Comparison of ENCODE assay signal across 7 mouse cellular contexts in the genomic region with DNA sequence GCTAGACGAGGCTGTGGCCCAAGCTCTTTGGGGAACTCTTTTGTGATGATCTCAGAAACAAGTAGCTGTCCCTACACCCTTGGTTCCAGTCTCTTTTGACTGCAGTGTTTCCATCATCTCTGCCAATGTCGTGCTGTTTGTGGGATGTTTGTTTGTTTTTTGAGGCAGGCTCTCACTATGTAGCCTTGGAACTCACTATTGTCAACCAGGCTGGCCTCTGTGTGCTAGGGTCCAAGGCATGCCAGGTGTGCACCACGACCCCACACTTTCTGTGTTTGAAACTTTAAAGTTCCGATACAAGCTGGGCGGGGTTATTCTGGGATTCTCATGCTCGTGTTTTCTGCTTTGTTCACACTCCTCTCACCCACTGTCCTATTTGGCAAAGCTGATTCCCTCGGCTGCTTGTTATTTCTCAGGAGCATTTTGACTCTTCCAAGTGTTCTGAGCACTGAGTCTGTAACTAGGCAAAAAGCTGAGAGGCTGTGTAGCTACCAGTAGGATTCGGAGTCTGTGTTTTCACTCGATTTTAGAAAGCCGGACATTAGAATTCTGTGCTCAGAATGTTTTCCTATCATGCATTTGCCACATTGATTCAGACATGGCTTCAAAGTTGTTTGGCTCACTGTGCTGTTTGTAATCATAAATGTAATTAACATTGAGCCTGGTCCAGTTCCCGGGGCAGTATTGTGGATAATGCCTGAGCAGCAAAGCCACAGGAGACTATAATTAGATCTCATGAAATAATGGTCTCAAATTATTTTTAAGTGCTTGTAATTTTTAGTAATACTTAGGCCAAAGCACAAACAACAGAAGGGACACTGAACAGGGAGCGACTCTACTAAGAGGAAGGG. TPM values are rescaled to one million over a fixed set of nuclear protein-coding genes. Genes with fewer than 3 reads are reported as not detected.
A peak's percentile ranks its signal among the peaks of the same experiment; 100 is the strongest.
DNase-seq lines count a peak whose midpoint lies in the region; ATAC-seq and TF ChIP-seq lines count a peak whose summit lies in the region.

No protein-coding gene starts in this region.

- peaks cover 21% of the 10 kb centered on the region for H3K36me3 ChIP-seq in liver, adult 2 months (ENCODE audit: control insufficient read depth, insufficient read depth, low read length)
- peaks cover 16% of the 10 kb centered on the region for H3K36me3 ChIP-seq in forebrain, embryonic 13.5 days (ENCODE audit: poor library complexity, severe bottlenecking)
- peaks cover 27% of the 10 kb centered on the region for H3K36me3 ChIP-seq in heart, embryonic 16.5 days (ENCODE audit: control insufficient read depth, insufficient read depth)
- peaks cover 6% of the 10 kb centered on the region; the same call in 1 of the 2 replicates for H3K36me3 ChIP-seq in midbrain, embryonic 16.5 days (ENCODE audit: control insufficient read depth, insufficient read depth, low read length)

- no peaks in the 10 kb centered on the region; the same call in 1 of the 2 replicates for H3K79me2 ChIP-seq in liver, adult 2 months (ENCODE audit: control insufficient read depth, insufficient read depth, low read length)

- WGBS in liver, adult 2 months: 41% methylated on average over 12 of the region's 12 CpGs
- 61% methylated on average over 12 of the region's 12 CpGs for WGBS in forebrain, embryonic 13.5 days
- WGBS in heart, embryonic 16.5 days: 54% methylated on average over 12 of the region's 12 CpGs
- WGBS in midbrain, embryonic 16.5 days: 68% methylated on average over 12 of the region's 12 CpGs

- H3K9me3 ChIP-seq in forebrain, embryonic 13.5 days (replicated peaks): no peaks in the 10 kb centered on the region
- H3K9me3 ChIP-seq in heart, embryonic 16.5 days (replicated peaks; ENCODE audit: control insufficient read depth, low read length): no peaks in the 10 kb centered on the region
- H3K9me3 ChIP-seq in midbrain, embryonic 16.5 days (replicated peaks; ENCODE audit: control insufficient read depth, low read length, poor library complexity, severe bottlenecking): no peaks in the 10 kb centered on the region

- TF ChIP-seq POLR2A in liver, adult 2 months (IDR thresholded peaks at IDR 0.05; ENCODE audit: extremely low read depth, insufficient read depth, low read length): no peak

- H3K27me3 ChIP-seq in liver, adult 2 months (ENCODE audit: control insufficient read depth, insufficient read depth, low read length): no peaks in the 10 kb centered on the region
- no peaks in the 10 kb centered on the region for H3K27me3 ChIP-seq in forebrain, embryonic 13.5 days
- H3K27me3 ChIP-seq in heart, embryonic 16.5 days (ENCODE audit: control insufficient read depth, insufficient read depth, low read length): no peaks in the 10 kb centered on the region
- no peaks in the 10 kb centered on the region for H3K27me3 ChIP-seq in midbrain, embryonic 16.5 days (ENCODE audit: control insufficient read depth, insufficient read depth, low read depth, low read length)

- no peak for TF ChIP-seq CTCF in liver, adult 2 months (IDR thresholded peaks at IDR 0.05; ENCODE audit: low read depth, low read length)

- H3K4me2 ChIP-seq in forebrain, embryonic 13.5 days: no peak overlapping the region
- no peak overlapping the region for H3K4me2 ChIP-seq in heart, embryonic 16.5 days (ENCODE audit: low read depth, low read length)
- no peak overlapping the region for H3K4me2 ChIP-seq in midbrain, embryonic 16.5 days (ENCODE audit: low read length)

- peaks cover 7% of the 10 kb centered on the region for H3K4me1 ChIP-seq in liver, adult 2 months (ENCODE audit: control insufficient read depth, insufficient read depth, low read length)
- peaks cover 22% of the 10 kb centered on the region for H3K4me1 ChIP-seq in forebrain, embryonic 13.5 days
- H3K4me1 ChIP-seq in heart, embryonic 16.5 days (ENCODE audit: control insufficient read depth, insufficient read depth, low read length): peaks cover 52% of the 10 kb centered on the region
- peaks cover 11% of the 10 kb centered on the region; the same call in 1 of the 2 replicates for H3K4me1 ChIP-seq in midbrain, embryonic 16.5 days (ENCODE audit: control insufficient read depth, insufficient read depth, low read length)

- DNase-seq in liver, adult 2 months (ENCODE audit: extremely low read depth, low read depth, low spot score): peak; percentile 33
- no peak for DNase-seq in liver
- no peak for DNase-seq in spleen, postnatal 10 days (ENCODE audit: low spot score in 2 of 2)
- DNase-seq in frontal cortex, postnatal 25 days (ENCODE audit: low spot score in 2 of 2): no peak

- no peak overlapping the region for H3K9ac ChIP-seq in liver, adult 2 months (ENCODE audit: low read depth, low read length)
- no peak overlapping the region for H3K9ac ChIP-seq in forebrain, embryonic 13.5 days
- peak overlapping the region; percentile 21; the same call in 1 of the 2 replicates for H3K9ac ChIP-seq in heart, embryonic 16.5 days (ENCODE audit: low read length)
- H3K9ac ChIP-seq in midbrain, embryonic 16.5 days (ENCODE audit: low read depth, low read length): no peak overlapping the region

- H3K4me3 ChIP-seq in liver, adult 2 months (ENCODE audit: insufficient read depth, low read depth, low read length): no peak overlapping the region
- no peak overlapping the region for H3K4me3 ChIP-seq in forebrain, embryonic 13.5 days
- no peak overlapping the region for H3K4me3 ChIP-seq in heart, embryonic 16.5 days (ENCODE audit: low read length)
- no peak overlapping the region for H3K4me3 ChIP-seq in midbrain, embryonic 16.5 days (ENCODE audit: low read depth, low read length)

- no peak for ATAC-seq in forebrain, embryonic 13.5 days
- no peak for ATAC-seq in heart, embryonic 16.5 days (replicated peaks; ENCODE audit: extremely low read depth, insufficient read depth, low FRiP score)
- no peak for ATAC-seq in midbrain, embryonic 16.5 days

- peak overlapping the region; percentile 67 for H3K27ac ChIP-seq in liver, adult 2 months (replicated peaks; ENCODE audit: insufficient read depth, low read depth, low read length)
- H3K27ac ChIP-seq in forebrain, embryonic 13.5 days: peak overlapping the region; percentile 37
- peak overlapping the region; percentile 83 for H3K27ac ChIP-seq in heart, embryonic 16.5 days (ENCODE audit: low read length)
- peak overlapping the region; percentile 25 for H3K27ac ChIP-seq in midbrain, embryonic 16.5 days (ENCODE audit: low read length)

RNA-seq across cellular contexts. Expression of a gene that starts 51.2 kb away (rescaled TPM):
- total RNA-seq in liver, adult 2 months (2014; rRNA removed): 115 and 121 TPM in 2 replicates
- polyA plus RNA-seq in liver, adult 2 months (2012; rRNA removed): 23.5 and 30.6 TPM in 2 replicates
- polyA plus RNA-seq in forebrain, embryonic 13.5 days (2015; fragmentation: Nextera tagmentation; extraction: Ambion mirVana): 24.1 and 25.0 TPM in 2 replicates
- polyA plus RNA-seq in heart, embryonic 16.5 days (2015; fragmentation: Nextera tagmentation; extraction: Ambion mirVana): 22.6 and 23.6 TPM in 2 replicates
- 33.6 and 34.6 TPM in 2 replicates for polyA plus RNA-seq in midbrain, embryonic 16.5 days (2015; fragmentation: Nextera tagmentation; extraction: Ambion mirVana)

Comparison
In these comparisons a context has a peak if more than half of its experiments do, and no peak if none do; other contexts are left out.
1. H3K27ac ChIP-seq: peak in every context shown above with its lines; median percentile 83 in heart, embryonic 16.5 days; 67 in liver, adult 2 months; 37 in forebrain, embryonic 13.5 days; 25 in midbrain, embryonic 16.5 days.